Mouse (Mus musculus) liver, embryonic 13.5 days (tissue): ENCODE data around the gene S100a16. TPM values are rescaled to one million over a fixed set of nuclear protein-coding genes. Genes with fewer than 3 reads are reported as not detected.
A peak's percentile ranks its signal among the peaks of the same experiment; 100 is the strongest.

Experiments used
- ATAC-seq: fragments of 200-750 bp; cut with Nextera tagmentation; 2 replicates; pipeline ENCODE4 v1.8.0; 2017; ENCODE audit warnings: low read depth, mild to moderate bottlenecking, moderate number of reproducible peaks, moderate library complexity
- DNase-seq: peaks from one replicate; pipeline ENCODE4 v3.0.0; 2022
- H3K27ac ChIP-seq: fragments of 300-500 bp; sonication (generic); 2 replicates; pipeline ENCODE4 v1.5.1; 2015; ENCODE audit warnings: moderate library complexity, mild to moderate bottlenecking, inconsistent platforms
- H3K27me3 ChIP-seq: fragments of 300-500 bp; sonication (generic); 2 replicates; pipeline ENCODE4 v1.6.1; 2015; ENCODE audit warnings: mild to moderate bottlenecking, inconsistent platforms
- H3K36me3 ChIP-seq: fragments of 300-500 bp; sonication (generic); 2 replicates; pipeline ENCODE4 v1.6.1; 2015; ENCODE audit warnings: mild to moderate bottlenecking, inconsistent platforms
- H3K4me1 ChIP-seq: fragments of 300-500 bp; sonication (generic); replicated peaks from 2 replicates; pipeline ENCODE4 v1.6.1; 2015; ENCODE audit warnings: inconsistent platforms
- H3K4me2 ChIP-seq: fragments of 300-500 bp; sonication (generic); 2 replicates; pipeline ENCODE4 v1.6.1; 2015; ENCODE audit warnings: inconsistent platforms, mild to moderate bottlenecking, moderate library complexity
- H3K4me3 ChIP-seq: fragments of 300-500 bp; sonication (generic); replicated peaks from 2 replicates; pipeline ENCODE4 v1.5.1; 2015; ENCODE audit warnings: mild to moderate bottlenecking, inconsistent platforms
- H3K9ac ChIP-seq: fragments of 300-500 bp; sonication (generic); 2 replicates; pipeline ENCODE4 v1.6.1; 2015; ENCODE audit warnings: mild to moderate bottlenecking, inconsistent platforms
- H3K9me3 ChIP-seq: fragments of 300-500 bp; sonication (generic); replicated peaks from 2 replicates; pipeline ENCODE4 v1.6.1; 2016; ENCODE audit warnings: inconsistent platforms
- WGBS: fragments of 180-500 bp; shearing (Covaris S2); methylation state at CpG from one replicate; pipeline ENCODE4 v1.1.7; 2015; ENCODE audit not compliant: insufficient replicate concordance; 5-methylcytosine and 5-hydroxymethylcytosine counted together
- polyA plus RNA-seq: library from polyadenylated mRNA; unstranded; fragments of >200 nt; fragmentation: Nextera tagmentation; extraction: Ambion mirVana; gene quantifications from 2 replicates; pipeline ENCODE4 v1.2.1, GENCODE M21; 2015

S100a16 gene
- polyA plus RNA-seq, 1 experiment from 2014 or later, result 26.4 TPM

DNA sequence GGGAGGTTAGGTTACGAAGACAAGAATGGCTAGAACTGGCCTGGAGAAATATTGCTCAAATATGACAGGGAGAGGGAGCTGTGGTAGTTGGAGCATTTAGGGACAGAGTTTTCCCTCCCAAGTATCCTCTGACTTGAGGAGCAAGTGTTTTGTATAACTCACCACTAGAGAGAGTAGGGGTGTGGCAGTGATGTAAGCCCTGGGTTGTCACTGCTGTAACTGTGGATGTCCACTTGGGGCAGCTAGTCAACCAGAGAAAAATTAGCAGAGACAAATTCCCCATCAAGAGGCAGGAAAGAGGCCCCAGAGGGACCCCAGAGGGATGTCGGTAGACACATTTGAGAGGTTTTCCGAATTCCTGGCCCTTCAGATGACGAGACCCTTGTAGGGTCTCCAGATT, 11.6 kb upstream of the S100a16 start:
- Histone ChIP-seq H3K27me3 (no peaks in the 10 kb centered on the region), H3K9me3 (no peaks in the 10 kb centered on the region), H3K4me1 (no peaks in the 10 kb centered on the region), H3K9ac (no peak overlapping the region), H3K27ac (no peak overlapping the region), H3K4me3 (no peak overlapping the region), H3K36me3 (no peaks in the 10 kb centered on the region), H3K4me2 (no peak overlapping the region)
- DNase-seq, result no peak
- ATAC-seq, result no peak
- 42% methylated on average over 4 of the region's 4 CpGs for WGBS

DNA sequence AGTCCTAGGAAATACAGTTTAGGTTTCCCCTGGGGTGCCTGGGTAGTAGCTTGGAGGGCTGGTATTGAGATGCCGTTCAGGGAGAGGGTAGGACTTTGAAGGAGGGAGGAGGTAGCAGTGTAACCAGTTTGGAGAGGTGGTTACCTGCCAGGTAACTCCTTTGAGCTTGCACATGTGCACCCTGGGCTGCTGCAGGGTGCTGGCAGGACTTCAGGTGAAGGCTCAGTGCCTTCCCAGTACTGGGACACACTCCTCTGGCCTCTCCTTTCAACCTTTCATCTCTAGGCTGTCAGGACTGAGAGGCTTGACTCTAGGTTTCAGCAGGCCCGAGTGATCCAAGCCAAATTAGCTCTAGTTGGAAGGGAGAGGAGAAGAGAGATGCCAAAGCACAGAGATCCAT, 11.0 kb upstream of the S100a16 start:
- Histone ChIP-seq H3K4me1 (no peaks in the 10 kb centered on the region), H3K27ac (no peak overlapping the region), H3K9me3 (no peaks in the 10 kb centered on the region), H3K9ac (no peak overlapping the region), H3K36me3 (no peaks in the 10 kb centered on the region), H3K27me3 (no peaks in the 10 kb centered on the region), H3K4me3 (no peak overlapping the region), H3K4me2 (no peak overlapping the region)
- 56% methylated on average over 2 of the region's 2 CpGs for WGBS
- ATAC-seq (no peak), DNase-seq (no peak)

DNA sequence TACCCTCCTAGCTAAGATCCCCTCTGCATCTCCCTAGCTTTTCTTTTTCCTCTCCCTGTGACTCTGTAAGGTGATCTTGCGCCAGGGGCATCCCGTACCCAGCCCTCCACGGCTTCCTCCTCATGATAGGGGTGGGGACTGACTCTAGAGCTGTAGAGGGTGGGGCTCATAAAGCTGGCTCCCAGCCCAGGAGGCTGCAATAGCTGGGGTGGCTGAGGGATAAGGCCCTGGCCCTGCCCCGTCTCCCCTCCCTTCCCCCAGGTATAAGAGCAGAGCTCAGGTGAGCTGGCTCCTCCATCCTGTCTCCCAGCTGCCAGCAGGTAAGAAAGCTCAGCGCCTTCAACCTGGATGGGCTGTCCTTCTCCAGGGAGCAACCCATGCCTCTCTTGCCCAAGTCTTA, 10.5 kb upstream of the S100a16 start, which contains the start of gene S100a14:
TSS of gene S100a14 (plus strand) at position 277 of the 400 bp plus-strand sequence.
- Histone ChIP-seq H3K9me3 (no peaks in the 10 kb centered on the region), H3K27ac (no peak within 1 kb of the TSS), H3K9ac (no peak within 1 kb of the TSS), H3K27me3 (no peaks in the 10 kb centered on the region), H3K4me1 (no peaks in the 10 kb centered on the region), H3K4me2 (no peak within 1 kb of the TSS), H3K36me3 (no peaks in the 10 kb centered on the region), H3K4me3 (no peak within 1 kb of the TSS)
- DNase-seq, result no peak
- 50% methylated on average over 5 of the region's 5 CpGs for WGBS
- ATAC-seq, result no peak

DNA sequence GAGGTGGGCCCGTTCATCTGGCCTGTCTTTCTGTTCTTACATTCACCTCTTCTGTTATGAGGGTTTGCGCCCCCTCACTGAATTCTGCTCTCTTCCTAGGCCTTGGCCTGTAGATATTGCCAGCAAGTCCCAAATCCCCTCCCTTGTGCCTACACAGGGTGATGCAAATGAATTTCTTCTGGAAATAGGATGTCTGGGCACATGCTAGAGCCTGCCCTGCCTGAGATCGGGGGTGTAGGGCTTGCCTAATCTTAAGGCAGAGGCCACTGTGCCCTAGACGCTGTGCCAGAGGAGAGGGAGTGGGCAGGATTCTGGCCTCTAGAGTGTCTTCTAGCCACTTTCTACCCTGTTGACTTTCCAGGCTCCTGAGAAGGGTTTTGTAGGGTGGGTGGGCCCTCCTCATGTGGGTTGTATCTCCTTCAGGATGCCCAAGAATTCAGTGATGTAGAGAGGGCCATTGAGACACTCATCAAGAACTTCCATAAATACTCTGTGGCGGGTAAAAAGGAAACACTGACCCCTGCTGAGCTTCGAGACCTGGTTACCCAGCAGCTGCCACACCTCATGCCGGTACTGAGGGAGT, 9.7 kb upstream of the S100a16 start:
- H3K4me1 ChIP-seq, result no peaks in the 10 kb centered on the region
- H3K27me3 ChIP-seq, result no peaks in the 10 kb centered on the region
- no peak for ATAC-seq
- WGBS, result 65% methylated on average over 7 of the region's 7 CpGs
- no peak overlapping the region for H3K9ac ChIP-seq
- no peak overlapping the region for H3K4me2 ChIP-seq
- H3K27ac ChIP-seq, result no peak overlapping the region
- H3K9me3 ChIP-seq, result no peaks in the 10 kb centered on the region
- H3K4me3 ChIP-seq, result no peak overlapping the region
- DNase-seq, result no peak
- no peaks in the 10 kb centered on the region for H3K36me3 ChIP-seq

DNA sequence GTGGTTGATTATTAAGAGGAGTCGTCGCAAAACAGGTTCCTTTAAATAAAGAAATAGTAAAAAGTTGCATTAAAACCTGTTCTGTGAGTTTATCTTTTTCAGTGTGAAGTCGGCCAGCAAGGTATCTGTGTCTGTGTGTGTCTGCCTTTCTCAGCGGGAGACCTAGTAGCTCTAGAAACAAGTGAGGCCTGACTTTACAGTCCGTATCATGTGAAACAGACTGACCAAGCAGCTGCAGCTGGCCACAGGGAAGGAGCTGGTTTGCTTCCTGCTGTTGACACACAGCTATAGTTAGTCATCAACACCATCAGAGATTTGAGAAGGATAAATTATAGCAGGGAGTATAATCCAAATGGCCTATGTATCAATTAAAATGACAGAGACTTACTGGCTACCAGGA, 5.3 kb upstream of the S100a16 start:
- no peak for DNase-seq
- WGBS, result 56% methylated on average over 5 of the region's 5 CpGs
- no peak overlapping the region for H3K4me3 ChIP-seq

DNA sequence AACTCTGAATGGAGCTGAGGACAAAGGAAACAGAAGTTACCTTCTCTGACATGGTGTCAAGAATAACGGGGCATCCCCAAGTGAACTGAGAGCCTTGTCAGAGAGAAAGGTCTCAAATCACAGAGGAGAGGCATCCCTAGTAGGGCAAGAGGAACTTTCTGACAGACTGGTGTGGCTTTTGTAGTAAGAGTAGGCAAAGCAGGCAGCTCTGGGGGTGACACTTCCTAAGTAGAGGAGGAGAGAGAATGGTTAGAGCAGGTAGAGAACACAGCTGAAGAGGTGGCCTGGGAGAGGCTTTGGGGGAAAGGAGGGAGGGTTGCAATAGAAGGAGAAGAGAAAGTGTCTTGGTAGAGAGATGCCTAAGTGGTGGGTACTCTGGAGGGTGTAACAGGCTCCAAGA, 1.6 kb upstream of the S100a16 start:
- Histone ChIP-seq H3K9ac (no peak overlapping the region), H3K27me3 (no peaks in the 10 kb centered on the region), H3K4me3 (no peak overlapping the region), H3K36me3 (no peaks in the 10 kb centered on the region), H3K27ac (no peak overlapping the region), H3K9me3 (no peaks in the 10 kb centered on the region), H3K4me2 (no peak overlapping the region), H3K4me1 (no peaks in the 10 kb centered on the region)
- WGBS, result 29% methylated on average over 1 of the region's 1 CpGs
- ATAC-seq, result no peak
- DNase-seq, result no peak

More for the DNA sequence above, 5.3 kb upstream of the S100a16 start:
- ATAC-seq, result no peak
- no peaks in the 10 kb centered on the region for H3K27me3 ChIP-seq
- no peaks in the 10 kb centered on the region for H3K9me3 ChIP-seq
- no peaks in the 10 kb centered on the region for H3K36me3 ChIP-seq
- no peak overlapping the region for H3K9ac ChIP-seq
- H3K4me1 ChIP-seq, result no peaks in the 10 kb centered on the region
- H3K4me2 ChIP-seq, result no peak overlapping the region
- H3K27ac ChIP-seq, result no peak overlapping the region

DNA sequence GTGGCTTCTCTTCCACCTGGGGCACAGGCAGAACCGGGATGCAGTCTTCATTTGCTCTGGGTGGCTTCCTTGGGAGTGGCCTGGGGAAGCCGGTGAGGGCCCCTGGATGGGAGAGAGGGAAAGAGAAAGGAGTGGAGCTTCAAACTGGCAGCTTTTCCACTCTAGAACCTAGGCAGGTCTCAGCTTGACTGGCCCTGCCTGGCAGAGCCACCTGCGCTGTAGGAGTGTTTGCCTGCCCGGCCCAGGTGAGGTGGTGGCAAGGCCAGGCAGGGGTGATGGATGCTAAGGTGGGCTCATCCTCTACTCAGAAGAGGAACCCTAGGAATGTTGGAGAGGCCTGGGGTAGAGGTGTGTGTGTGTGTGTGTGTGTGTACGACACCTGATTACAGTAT, 847 bp downstream of the S100a16 start:
- no peak; the same call in 1 of the 2 replicates for ATAC-seq

DNA sequence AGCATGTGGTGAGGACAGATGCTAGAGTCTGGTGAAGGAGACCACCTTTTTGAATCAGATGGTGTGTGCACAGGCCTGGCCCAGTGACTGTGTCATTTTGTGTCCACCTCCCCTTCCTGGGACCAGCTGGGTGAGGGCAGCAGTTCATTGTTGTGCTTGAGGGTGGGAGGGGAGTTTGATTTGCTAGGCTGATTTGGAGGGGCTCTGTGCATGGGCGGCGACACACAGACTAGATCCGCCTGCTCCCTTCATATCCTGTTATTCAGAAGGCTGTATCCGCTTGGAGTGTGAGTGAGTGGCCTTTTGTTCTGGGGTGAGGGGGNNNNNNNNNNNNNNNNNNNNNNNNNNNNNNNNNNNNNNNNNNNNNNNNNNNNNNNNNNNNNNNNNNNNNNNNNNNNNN, 3.9 kb downstream of the S100a16 start:
- no peak overlapping the region for H3K4me3 ChIP-seq
- H3K4me1 ChIP-seq, result no peaks in the 10 kb centered on the region
- no peak overlapping the region for H3K4me2 ChIP-seq
- H3K9ac ChIP-seq, result no peak overlapping the region
- 76% methylated on average over 4 of the region's 4 CpGs for WGBS
- H3K27me3 ChIP-seq, result no peaks in the 10 kb centered on the region
- ATAC-seq (no peak), DNase-seq (no peak)
- H3K27ac ChIP-seq, result no peak overlapping the region
- H3K9me3 ChIP-seq, result no peaks in the 10 kb centered on the region
- H3K36me3 ChIP-seq, result no peaks in the 10 kb centered on the region

More for the DNA sequence above, 847 bp downstream of the S100a16 start:
- no peak overlapping the region for H3K27ac ChIP-seq
- H3K27me3 ChIP-seq, result no peaks in the 10 kb centered on the region
- peak overlapping the region; percentile 36 for H3K4me3 ChIP-seq
- no peaks in the 10 kb centered on the region for H3K4me1 ChIP-seq
- H3K9me3 ChIP-seq, result no peaks in the 10 kb centered on the region
- H3K36me3 ChIP-seq, result no peaks in the 10 kb centered on the region
- H3K9ac ChIP-seq, result peak overlapping the region; percentile 33; the same call in 1 of the 2 replicates
- H3K4me2 ChIP-seq, result peak overlapping the region; percentile 46
- WGBS, result 54% methylated on average over 5 of the region's 5 CpGs
- DNase-seq, result no peak

DNA sequence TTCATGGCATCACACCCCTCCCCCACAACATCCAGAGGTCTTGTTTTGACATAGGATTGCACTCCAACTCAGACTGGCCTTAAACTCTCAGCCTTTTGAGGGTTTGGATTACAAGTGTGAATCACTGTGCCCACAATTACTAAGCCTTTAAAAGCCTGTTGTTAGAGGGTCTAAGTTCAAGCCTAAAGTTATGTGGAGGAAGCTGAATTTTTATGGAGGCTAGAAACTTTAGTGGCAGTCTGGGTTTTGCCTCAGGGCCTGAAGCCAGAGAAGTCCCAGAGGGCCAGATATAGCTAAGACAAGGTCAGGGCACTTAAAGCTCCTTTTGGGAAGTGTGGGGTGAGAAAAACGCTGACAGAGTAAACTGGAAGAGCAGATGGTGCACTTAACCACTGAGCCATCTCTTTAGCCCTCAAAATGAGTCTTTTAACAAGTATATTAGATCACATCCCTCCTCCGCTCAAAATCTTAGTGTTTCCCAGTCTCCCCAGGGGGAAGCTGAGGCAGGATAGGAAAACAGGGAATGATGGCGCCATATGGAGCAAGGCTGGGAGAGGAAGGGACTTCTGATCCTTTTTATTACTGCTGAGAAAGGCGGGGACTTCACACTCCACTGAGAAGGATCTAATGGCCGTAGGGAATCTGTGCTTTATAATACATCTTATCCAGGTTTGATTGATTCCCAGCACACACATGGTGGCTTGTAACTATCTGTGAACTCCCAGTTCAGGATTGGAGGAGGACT, 12.8 kb downstream of the S100a16 start:
- WGBS, result 53% methylated on average over 5 of the region's 5 CpGs
- Histone ChIP-seq H3K4me3 (no peak overlapping the region), H3K36me3 (no peaks in the 10 kb centered on the region), H3K27me3 (no peaks in the 10 kb centered on the region), H3K9me3 (no peaks in the 10 kb centered on the region), H3K9ac (no peak overlapping the region), H3K27ac (no peak overlapping the region), H3K4me1 (no peaks in the 10 kb centered on the region), H3K4me2 (no peak overlapping the region)
- ATAC-seq, result no peak
- DNase-seq, result no peak

DNA sequence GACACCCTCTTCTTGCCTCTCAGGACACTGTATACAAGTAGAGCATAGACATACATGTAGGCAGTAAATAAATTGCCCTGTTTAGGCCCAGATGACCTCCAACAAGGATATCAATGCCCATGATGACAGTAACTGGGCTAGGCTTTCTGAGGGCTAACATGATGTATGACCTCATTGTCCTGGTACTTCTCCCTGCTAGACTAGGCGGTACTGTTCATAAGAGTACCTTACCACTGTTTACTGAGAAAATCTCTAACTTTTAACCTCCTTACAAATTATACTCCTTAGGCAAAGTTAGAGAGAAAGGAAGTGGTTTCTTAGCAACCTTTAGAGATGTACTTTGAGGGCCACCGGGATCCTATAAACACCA, 13.4 kb downstream of the S100a16 start:
- Histone ChIP-seq H3K9ac (no peak overlapping the region), H3K27ac (no peak overlapping the region), H3K4me1 (no peaks in the 10 kb centered on the region), H3K4me2 (no peak overlapping the region), H3K36me3 (no peaks in the 10 kb centered on the region), H3K27me3 (no peaks in the 10 kb centered on the region), H3K9me3 (no peaks in the 10 kb centered on the region), H3K4me3 (no peak overlapping the region)
- ATAC-seq (no peak), DNase-seq (no peak)
- 71% methylated on average over 2 of the region's 2 CpGs for WGBS

DNA sequence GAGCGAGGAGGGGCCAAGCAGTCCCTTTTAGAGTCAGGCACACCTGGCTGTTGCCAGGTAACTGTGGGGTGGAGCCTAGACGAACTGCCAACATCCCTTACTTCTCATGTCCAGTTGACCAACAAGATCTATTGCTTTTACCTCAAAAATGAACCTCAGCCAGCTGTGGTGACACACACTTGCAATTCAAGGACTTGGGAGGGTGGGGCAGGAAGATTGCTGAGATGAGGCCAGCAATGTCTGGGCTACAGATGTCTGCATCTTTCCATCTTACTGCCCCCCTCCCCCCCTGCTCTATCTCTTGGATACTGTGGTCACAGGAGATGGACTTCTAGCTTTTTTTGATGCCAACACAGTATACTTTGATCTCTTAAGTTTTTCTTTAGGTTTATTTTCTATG, 15.2 kb downstream of the S100a16 start:
- WGBS, result 54% methylated on average over 2 of the region's 2 CpGs
- no peak overlapping the region for H3K4me2 ChIP-seq
- ATAC-seq (no peak), DNase-seq (no peak)
- no peak overlapping the region for H3K9ac ChIP-seq
- no peaks in the 10 kb centered on the region for H3K36me3 ChIP-seq
- H3K4me1 ChIP-seq, result no peaks in the 10 kb centered on the region
- no peaks in the 10 kb centered on the region for H3K9me3 ChIP-seq
- H3K27me3 ChIP-seq, result no peaks in the 10 kb centered on the region
- H3K4me3 ChIP-seq, result no peak overlapping the region
- H3K27ac ChIP-seq, result no peak overlapping the region

DNA sequence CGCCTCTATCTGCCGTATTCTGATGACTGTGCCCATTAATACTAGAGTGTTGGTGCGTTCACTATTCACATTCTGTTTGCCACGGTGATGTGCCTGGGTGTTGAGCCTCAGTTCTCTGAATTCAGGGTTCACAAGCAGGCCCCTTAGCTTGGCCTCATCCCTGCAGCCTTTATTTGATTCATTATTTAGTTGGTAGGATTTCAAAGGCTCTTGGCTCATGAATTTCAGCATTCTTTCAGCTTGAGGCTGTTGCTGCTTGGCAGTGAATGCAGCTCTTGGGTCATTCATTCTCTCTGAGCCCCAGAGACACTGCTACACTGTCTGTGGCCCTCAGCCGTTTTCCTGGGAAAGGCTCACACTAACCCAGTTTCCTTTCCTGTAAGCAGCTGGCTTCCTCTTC, 18.9 kb downstream of the S100a16 start:
- Histone ChIP-seq H3K4me3 (no peak overlapping the region), H3K4me1 (no peaks in the 10 kb centered on the region), H3K27ac (no peak overlapping the region), H3K36me3 (no peaks in the 10 kb centered on the region), H3K27me3 (no peaks in the 10 kb centered on the region), H3K4me2 (no peak overlapping the region), H3K9ac (no peak overlapping the region), H3K9me3 (no peaks in the 10 kb centered on the region)
- ATAC-seq, result no peak
- DNase-seq, result no peak
- WGBS, result 63% methylated on average over 5 of the region's 5 CpGs
